Mouse (Mus musculus) CD4-positive, CD25-positive, alpha-beta regulatory T cell, adult 4 months (primary cell): ENCODE results near the gene Rcc2. TPM values are rescaled to one million over a fixed set of nuclear protein-coding genes. Genes with fewer than 3 reads are reported as not detected.

Experiments
- ATAC-seq: one replicate; pipeline ENCODE4 v1.8.0; 2017
- polyA plus RNA-seq, 2 experiments: library from polyadenylated mRNA; unstranded; fragments of 100-300 nt; shearing (Covaris generic); gene quantifications; one replicate each; pipeline ENCODE4 v1.2.1; 2017

The Rcc2 gene
- polyA plus RNA-seq, 2 experiments from 2014 or later = 18.7 to 20.4 TPM

GRCm38 (mm10) chr4:140711360-140711759, 11.0 kb downstream of the Rcc2 start:
- no peak for ATAC-seq

- ATAC-seq = peak; percentile 85
Measured at GRCm38 (mm10) chr4:140713480-140714365, 13.4 kb downstream of the Rcc2 start.

- ATAC-seq = no peak
Measured at GRCm38 (mm10) chr4:140714586-140714985, 14.2 kb downstream of the Rcc2 start.

GRCm38 (mm10) chr4:140716994-140717393, 16.7 kb downstream of the Rcc2 start:
- no peak for ATAC-seq

GRCm38 (mm10) chr4:140718436-140718835, 18.1 kb downstream of the Rcc2 start:
- ATAC-seq = no peak

- ATAC-seq = no peak
Measured at GRCm38 (mm10) chr4:140720091-140720490, 19.8 kb downstream of the Rcc2 start.

GRCm38 (mm10) chr4:140721968-140722490, 21.7 kb downstream of the Rcc2 start:
- ATAC-seq = no peak

- no peak for ATAC-seq
Measured at GRCm38 (mm10) chr4:140722710-140723109, 22.4 kb downstream of the Rcc2 start.

- no peak for ATAC-seq
Measured at GRCm38 (mm10) chr4:140723192-140723591, 22.9 kb downstream of the Rcc2 start.

GRCm38 (mm10) chr4:140723801-140724200, 23.5 kb downstream of the Rcc2 start:
- peak; percentile 47 for ATAC-seq

GRCm38 (mm10) chr4:140724739-140725138, 24.4 kb downstream of the Rcc2 start:
- no peak for ATAC-seq

GRCm38 (mm10) chr4:140726907-140727306, 26.6 kb downstream of the Rcc2 start:
- no peak for ATAC-seq

GRCm38 (mm10) chr4:140731654-140732053, 31.3 kb downstream of the Rcc2 start:
- ATAC-seq = no peak

- ATAC-seq = no peak
Measured at GRCm38 (mm10) chr4:140732871-140733270, 32.5 kb downstream of the Rcc2 start.

GRCm38 (mm10) chr4:140740655-140741054, 40.3 kb downstream of the Rcc2 start:
- ATAC-seq = no peak

GRCm38 (mm10) chr4:140741401-140741800, 41.1 kb downstream of the Rcc2 start:
- no peak for ATAC-seq

GRCm38 (mm10) chr4:140742543-140742942, 42.2 kb downstream of the Rcc2 start, which contains the start of gene Padi6:
TSS of gene Padi6 (minus strand) at chr4:140742643.
- no peak for ATAC-seq

GRCm38 (mm10) chr4:140743086-140743485, 42.7 kb downstream of the Rcc2 start:
- no peak for ATAC-seq

GRCm38 (mm10) chr4:140744654-140745053, 44.3 kb downstream of the Rcc2 start:
- ATAC-seq = no peak

GRCm38 (mm10) chr4:140747978-140748377, 47.6 kb downstream of the Rcc2 start:
- no peak for ATAC-seq

- ATAC-seq = peak; percentile 72
Measured at GRCm38 (mm10) chr4:140750328-140750727, 50.0 kb downstream of the Rcc2 start.

GRCm38 (mm10) chr4:140753366-140753765, 53.0 kb downstream of the Rcc2 start:
- no peak for ATAC-seq

GRCm38 (mm10) chr4:140755811-140756210, 55.5 kb downstream of the Rcc2 start:
- ATAC-seq = no peak

- no peak for ATAC-seq
Measured at GRCm38 (mm10) chr4:140761601-140762000, 61.3 kb downstream of the Rcc2 start.
